Mouse (Mus musculus) layer of hippocampus, adult 18-20 months (tissue): ENCODE data around the gene Smco3. TPM values are rescaled to one million over a fixed set of nuclear protein-coding genes. Genes with fewer than 3 reads are reported as not detected.
"Not testable (repeated sequence)": the region's sequence is repeated elsewhere in the genome, so short reads cannot be mapped to it uniquely, and the experiment has no call there.

Source experiments
- DNase-seq, 2 experiments: peaks; one replicate each; pipeline ENCODE4 v3.0.0; 2022; ENCODE audit warnings: low spot score in 2 of 2
- long read RNA-seq: library from polyadenylated mRNA; stranded (forward); transcript quantifications from one replicate; pipeline ENCODE4 v2.0.0, GENCODE M21; 2021
- total RNA-seq, 2 experiments: library from RNA; stranded (reverse); gene quantifications; 2 replicates each; pipeline ENCODE4 v1.2.3; 2021

Gene Smco3
- 10 to 100 TPM; 10.4 to 14.0 TPM for total RNA-seq
- long read RNA-seq, transcript Smco3-201 (2 exons, 2,056 nt), result major isoform, 18 of 21 reads
- long read RNA-seq, partial matches to known transcripts, result 0 of 21 reads
- long read RNA-seq, other reads (novel, unspliced or antisense), result 3 of 21 reads

- DNase-seq, result no peak
Observed at GRCm38 (mm10) chr6:136835352-136835751, at the start of gene Smco3. Gene Smco3, minus strand, starts transcription at chr6:136835452.

DNA sequence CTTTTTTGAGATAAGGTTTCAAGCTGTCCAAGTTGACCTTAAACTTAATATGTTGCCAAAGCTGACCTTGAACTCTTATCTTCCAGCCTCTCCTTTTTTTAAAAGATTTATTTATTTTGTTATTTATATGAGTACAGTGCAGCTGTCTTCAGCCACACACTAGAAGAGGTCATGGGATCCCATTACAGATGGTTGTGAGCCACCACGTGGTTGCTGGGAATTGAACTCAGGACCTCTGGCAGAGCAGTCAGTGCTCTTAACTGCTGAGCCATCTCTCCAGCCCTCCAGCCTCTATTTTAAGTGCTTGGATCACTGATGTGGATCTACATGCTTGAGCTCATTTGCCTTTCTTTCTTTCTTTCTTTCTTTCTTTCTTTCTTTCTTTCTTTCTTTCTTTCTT, 49.5 kb upstream of the Smco3 start:
- not testable (repeated sequence) for DNase-seq

DNA sequence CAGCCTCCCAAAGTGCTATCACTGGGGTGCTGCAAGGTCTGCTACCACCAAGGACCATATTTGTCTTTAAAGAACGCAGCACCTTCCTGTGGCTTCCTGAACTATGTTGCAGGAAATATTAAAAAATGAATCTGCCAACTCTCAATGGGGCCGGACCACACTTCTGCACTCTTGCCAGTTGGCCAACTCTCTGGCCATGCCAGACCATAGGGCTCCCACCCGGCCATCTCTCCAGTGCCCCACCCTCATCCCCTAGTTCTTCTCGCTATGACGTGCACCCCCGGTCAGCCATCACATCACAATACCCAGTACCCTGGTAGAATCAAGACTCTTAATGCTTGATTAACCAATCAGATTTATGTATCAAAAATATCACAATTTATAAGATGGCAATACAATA, 48.7 kb upstream of the Smco3 start:
- DNase-seq, result no peak

DNA sequence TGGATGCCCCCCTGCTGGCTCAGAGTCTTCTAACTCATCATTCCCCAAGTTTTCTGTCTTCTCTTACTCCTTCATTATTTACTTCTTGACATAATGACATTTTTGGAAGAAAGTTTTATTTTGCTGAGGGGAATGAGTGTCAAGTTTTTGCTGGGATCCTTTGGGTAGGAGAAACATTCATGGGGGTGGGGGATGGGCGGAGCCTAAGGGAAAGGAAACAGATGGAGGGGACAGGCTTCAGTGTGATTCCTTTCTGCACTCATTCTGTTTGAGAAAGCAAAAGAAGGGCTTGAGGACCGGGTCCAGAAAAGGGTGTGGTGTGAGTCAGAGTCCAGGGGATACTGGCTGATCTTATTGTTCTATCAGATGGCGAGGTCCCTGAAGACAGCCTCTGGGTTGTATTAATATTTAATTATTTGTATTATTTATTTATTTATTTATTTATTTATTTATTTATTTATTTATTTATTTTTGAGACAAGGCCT, 48.2 kb upstream of the Smco3 start:
- no peak for DNase-seq

GRCm38 (mm10) chr6:136881678-136882077, 46.4 kb upstream of the Smco3 start:
- no peak for DNase-seq

DNA sequence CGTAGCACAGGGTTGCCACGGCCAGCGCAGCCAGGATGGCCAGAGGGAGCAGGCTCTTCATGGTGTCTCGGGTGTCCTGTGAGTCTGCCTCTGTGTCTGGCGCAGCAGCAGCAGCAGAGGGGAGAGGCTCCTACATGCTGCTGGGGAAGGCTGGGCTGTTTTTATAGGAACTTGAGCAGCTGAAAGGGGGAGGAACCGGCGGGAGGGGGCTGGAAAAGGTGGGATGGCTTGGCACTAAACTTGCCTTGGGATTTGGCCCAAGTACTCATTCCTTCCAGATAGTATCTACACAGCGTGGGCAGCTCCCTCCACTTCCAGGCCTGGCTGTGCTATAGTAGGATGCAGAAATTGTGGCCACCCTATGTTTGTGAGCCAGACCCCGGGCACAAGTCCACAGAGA, 40.4 kb upstream of the Smco3 start, which contains the start of gene Mgp:
Mgp (minus strand) TSS at position 154 of the 400 bp plus-strand sequence.
- DNase-seq, result peak in 1 of 2 experiments; percentile 32

DNA sequence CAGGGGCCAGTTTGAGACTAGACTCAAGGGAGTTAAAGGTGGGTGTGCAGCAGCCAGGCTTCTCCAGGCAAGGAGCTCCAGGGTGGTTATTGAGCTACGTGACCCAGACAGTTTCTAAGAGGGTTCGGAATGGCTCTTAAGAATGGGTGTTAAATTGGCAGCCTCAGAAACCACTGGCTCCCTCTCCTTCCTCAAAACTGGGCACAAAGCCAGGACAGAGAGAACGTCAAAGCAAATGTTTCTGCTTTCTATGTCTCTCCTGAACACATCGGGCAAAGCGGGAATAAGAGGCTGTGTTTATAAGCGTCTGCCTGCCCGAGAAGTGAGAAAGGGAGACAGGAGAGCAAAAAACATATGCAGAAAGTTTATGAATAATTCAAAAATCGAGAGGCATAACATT, 39.3 kb upstream of the Smco3 start:
- no peak for DNase-seq

DNA sequence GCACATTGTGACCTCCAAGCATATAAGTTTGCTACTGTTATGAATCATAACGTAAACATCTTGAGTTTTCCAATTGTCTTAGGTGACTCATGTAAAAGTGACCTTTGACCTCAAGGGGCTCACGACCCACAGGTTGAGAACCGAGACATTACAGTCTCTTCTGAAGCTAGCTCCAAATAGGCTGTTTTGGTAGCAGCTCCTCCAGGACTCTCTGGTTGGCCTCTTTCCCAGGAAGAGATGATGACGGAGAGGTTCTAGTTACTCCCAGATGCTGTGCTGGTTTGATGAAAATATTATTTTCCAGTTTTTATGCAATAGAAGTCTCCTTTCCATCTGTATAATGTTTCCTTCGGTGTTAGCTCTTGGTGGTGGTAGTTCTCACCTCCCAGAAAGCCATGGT, 33.7 kb upstream of the Smco3 start:
- no peak for DNase-seq

GRCm38 (mm10) chr6:136866150-136866549, 30.9 kb upstream of the Smco3 start:
- no peak for DNase-seq

- DNase-seq, result no peak
Observed at GRCm38 (mm10) chr6:136865360-136865759, 30.1 kb upstream of the Smco3 start.

- DNase-seq, result peak in 1 of 2 experiments; percentile 67
Observed at GRCm38 (mm10) chr6:136861020-136861419, 25.8 kb upstream of the Smco3 start.

DNA sequence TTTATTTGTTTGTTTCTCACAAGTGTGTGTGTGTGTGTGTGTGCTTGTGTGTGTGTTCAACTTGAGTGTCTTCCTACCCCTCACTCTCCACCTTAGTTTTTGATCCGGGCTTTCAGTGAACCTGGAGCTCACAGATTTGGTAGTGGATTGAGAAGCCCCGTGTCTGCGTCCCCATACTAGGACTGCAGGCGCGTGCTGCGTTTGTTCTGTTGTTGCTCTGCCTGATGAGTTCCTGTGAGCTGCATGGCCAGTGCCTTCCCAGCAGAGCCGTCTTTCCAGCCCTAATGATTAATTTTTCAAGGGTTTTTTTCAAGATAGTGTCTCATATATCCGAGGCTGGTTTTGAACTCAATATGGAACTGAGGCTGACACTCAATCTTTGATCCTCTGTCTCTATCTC, 23.2 kb upstream of the Smco3 start:
- no peak for DNase-seq

DNA sequence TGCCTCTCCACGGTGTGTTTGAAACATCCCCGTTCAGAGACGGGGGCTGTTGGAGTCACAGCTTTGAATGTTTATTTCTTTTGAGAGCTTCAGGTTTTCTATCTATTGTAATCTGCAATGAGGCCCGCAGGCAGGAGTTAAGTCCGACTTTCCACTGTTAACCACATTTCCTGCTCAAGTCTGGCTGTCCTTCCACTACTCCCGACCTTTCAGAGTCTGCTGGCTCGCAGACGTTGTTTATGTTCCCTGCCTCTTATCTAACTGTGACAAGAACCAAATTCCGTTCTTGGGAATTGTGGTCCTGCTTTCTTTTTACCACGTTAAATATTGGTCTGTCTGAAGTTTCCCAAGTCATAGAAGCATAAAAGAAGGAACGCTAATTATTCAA, 22.6 kb upstream of the Smco3 start:
- DNase-seq, result no peak

DNA sequence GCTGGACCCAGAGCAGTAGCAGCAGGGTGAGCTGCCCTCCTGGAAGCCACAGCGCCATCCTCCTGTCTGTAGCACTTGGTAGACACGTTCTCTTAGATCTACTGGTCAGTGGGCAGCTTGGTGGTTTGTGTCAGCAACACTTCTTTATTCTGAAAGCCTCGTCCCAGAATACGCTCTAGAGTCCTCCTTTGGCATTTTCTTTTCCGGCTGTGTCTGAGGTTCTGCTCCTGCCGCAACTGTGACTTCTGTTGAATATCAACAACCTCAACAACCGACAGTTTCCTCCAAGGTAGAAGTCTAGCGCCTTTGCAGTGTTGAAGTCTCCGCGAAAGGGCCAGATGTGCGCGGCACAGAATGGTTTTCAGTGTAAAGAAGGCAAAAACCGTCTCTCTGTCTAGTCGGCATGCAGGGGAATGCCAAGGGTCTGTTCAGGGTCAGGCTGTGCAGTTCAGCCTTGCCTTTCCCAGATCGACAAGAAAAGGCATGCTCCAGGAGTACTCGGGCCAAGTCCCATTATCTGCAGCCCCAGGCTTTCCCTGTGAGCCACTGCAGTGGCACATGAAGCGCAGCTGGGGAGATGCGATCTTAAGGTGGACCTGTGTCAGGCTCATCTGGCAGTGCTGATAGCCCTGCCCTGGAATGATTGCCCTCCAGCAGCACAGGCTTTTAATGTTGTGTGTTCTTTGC, 22.1 kb upstream of the Smco3 start, which contains the start of gene Art4:
Art4 (minus strand) TSS at position 548 of the 687 bp plus-strand sequence.
- no peak for DNase-seq

- DNase-seq, result no peak
Observed at GRCm38 (mm10) chr6:136856071-136856636, 20.9 kb upstream of the Smco3 start.

DNA sequence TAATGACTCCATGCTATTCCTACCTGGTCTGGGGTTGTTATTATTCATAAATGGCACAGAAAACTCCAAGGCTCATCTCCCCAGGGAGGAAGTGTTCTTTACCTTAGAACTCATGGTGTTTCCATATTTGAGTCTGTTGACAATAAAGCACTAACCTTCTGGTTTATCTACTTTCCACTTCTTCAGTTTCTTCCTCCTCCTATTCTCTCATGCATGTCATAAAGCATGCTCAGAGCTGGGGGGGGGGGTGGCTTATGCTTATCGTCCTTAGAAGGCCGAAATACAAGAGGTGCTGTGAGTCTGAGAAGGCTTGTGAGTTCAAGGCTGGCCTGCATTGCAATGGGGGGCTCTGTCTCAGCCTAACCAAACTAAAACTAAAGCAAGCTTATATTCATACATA, 19.9 kb upstream of the Smco3 start:
- no peak for DNase-seq

DNA sequence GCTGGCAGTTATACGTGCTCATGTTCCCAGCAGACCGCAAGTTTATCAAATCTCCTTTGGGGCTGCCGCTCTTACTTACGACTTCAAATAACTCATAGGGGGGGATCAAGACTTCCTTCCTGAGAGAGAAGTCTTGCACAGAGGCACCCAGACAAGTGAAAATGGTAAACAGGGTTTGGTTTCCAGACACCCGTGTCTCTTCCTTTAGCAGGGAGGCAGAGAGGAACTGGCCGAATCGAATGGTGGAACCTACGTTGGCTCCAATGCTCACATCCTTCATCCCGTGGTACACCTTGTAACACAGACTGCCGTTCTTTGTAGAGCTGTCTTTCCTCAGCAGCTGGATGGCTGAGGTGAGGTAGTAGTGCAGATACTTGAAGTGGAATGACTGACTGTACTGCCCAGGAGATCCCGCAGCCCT, 19.1 kb upstream of the Smco3 start:
- DNase-seq, result no peak

GRCm38 (mm10) chr6:136852762-136853161, 17.5 kb upstream of the Smco3 start:
- DNase-seq, result no peak

DNA sequence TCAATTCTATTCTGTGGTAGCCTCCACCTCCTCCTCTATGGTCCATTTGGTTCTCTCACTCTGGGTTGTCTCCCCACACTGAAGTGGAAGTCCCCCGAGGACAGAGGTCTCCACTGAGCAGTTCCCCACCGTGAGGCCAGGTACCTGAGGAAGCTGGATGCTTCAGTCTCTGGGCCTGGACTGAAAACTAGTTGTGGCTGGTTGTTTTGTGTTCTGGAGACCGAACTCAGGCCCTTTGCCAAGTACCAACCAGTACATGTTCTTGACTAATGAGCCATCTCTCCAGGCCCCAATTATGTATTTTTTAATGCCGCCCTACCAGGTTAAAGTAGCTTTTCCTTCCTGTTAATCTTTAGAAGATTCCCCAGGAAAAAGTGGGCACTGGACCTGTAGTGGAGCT, 17.1 kb upstream of the Smco3 start:
- no peak for DNase-seq

GRCm38 (mm10) chr6:136850267-136850666, 15.0 kb upstream of the Smco3 start:
- DNase-seq, result no peak

DNA sequence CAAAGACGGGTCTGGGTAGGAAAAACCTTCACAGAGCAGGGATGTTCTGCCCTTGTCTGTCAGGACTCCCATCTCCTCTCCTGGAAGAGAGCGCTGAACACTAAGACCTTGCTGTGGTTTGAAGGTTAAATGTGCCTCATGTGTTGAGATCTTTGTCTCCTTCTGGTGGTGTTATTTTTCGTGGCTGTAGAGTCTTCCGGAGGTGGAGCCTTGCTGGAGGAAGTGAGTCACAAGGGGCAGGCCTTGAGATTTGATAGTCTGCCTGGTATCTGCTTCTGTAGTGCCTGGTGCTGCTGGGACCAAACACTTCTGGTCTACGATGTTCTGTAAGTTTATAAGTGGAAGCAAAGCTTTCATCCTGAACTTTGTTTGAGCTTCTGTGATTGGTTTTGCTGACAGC, 13.7 kb upstream of the Smco3 start:
- no peak for DNase-seq

DNA sequence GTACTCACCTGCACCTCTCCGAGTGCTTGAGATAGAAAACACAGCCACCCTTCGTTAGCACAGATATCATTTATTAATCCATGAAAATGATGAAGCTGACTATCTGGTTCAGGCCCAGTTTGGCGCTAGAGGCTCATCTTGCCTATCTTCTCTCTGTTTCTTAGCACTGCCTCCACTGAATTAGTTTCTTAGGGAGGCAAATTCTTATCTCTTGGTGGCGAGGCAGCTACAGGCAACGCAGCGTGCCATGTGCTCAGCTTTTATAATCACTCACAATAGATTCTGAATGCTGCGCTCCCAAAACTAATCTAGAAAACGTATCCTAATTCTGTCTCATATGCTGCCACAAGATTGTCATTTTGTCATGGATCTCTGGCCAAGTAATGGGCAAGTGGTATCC, 13.1 kb upstream of the Smco3 start:
- DNase-seq, result no peak

DNA sequence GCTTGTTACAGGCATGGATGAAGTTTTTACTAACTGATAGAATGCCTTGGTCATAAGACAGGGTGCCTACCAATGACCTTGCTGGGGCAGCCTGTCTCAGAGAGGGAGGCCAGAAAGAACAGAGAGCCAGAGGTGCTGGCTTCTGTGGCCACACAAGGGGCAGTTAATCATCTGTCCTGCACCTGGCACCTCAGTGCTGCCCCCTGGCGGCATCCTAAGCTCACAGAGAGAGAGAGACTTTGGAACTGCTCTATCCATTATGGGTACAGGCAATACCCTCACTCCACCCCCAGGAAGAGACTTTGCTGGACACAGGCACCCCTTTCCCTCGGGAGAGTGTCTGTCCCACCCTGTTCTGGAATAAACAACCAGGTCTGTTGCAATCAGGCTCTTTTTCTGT, 12.5 kb upstream of the Smco3 start:
- DNase-seq, result peak in 1 of 2 experiments; percentile 60
